Mouse (Mus musculus): ENCODE measurements around the gene Hip1. TPM values are rescaled to one million over a fixed set of nuclear protein-coding genes. Genes with fewer than 3 reads are reported as not detected.
"Not testable (repeated sequence)": the region's sequence is repeated elsewhere in the genome, so short reads cannot be mapped to it uniquely, and the experiment has no call there.

Hip1 gene
- polyA plus RNA-seq, 1 experiment: 4.1 TPM

DNA sequence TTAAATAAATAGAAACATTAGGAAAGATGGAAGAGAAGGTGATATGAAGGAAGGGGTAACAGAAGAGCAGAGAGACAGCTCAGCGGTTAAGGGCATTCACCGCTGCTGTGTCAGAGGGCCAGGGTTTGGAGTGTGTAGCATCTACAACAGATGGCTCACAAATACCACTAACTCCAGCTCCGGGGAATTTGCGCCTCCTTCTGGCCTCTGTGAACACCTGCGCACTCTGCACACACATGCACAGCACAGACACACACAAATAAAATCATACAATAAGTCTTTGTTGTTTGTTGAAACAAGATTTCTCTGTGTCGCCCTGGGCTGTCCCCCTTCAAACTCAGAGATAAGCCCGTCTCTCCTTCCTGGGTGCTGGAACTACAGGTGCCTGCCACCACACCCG is 49.4 kb downstream of the Hip1 start:
- WGBS: 75% methylated on average over 8 of the region's 8 CpGs
- no peak for DNase-seq (ENCODE audit: low read depth, low spot score)

DNA sequence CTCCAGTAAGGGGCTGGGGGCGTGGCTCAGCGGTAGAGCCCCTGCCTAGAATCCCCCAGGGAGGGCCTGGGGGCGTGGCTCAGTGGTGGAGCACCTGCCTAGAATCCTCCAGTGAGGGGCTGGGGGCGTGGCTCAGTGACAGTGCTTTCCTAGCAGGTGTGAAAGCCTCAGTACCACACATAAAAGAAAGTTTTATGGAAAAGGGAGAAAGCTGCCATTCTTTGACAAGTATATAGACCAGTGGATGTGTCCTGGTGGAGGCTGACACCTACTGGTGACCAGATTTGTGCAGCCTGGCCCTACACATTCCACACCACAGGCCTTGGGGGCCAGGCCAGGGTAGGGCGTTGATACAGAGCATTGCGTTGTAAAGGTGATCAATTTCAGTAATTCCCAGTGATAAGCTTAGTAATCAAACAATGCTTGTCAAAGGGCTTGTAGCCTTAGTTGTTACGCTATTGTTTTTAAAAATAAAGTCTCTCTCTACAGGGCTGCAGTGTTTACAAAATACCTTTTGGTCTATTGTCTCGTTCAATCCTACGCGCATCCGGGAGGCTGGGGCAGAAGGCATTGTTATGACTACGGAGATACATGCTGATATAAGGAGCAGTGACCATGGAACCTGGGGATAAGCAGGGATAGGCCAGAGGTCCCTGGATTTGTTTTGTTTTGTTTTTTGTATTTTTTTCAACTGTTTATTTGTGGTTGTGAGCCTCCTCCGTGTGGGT is 50.6 kb downstream of the Hip1 start:
- no peak for DNase-seq (ENCODE audit: low read depth, low spot score)
- WGBS: 74% methylated on average over 13 of the region's 13 CpGs

DNA sequence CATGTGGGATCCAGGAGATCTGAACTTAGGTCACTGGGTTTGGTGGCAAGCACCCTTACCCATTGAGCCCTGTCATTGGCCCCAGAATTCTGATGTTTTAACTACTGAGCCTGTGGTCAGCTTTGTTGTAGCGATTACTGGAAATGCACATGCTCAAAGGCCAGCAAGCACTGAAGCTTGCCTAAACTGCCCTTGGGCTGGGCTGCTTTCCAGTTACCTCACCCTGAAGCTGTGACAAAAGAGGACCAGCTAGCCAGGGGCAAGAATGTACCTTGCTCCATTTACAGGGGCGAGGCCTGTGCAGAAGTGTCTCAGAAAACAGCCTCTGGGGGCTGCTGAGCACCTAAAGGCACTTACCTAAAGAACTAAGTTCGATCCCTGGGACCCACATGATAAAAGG is 51.8 kb downstream of the Hip1 start:
- WGBS: 61% methylated on average over 3 of the region's 3 CpGs
- DNase-seq (ENCODE audit: low read depth, low spot score): no peak

DNA sequence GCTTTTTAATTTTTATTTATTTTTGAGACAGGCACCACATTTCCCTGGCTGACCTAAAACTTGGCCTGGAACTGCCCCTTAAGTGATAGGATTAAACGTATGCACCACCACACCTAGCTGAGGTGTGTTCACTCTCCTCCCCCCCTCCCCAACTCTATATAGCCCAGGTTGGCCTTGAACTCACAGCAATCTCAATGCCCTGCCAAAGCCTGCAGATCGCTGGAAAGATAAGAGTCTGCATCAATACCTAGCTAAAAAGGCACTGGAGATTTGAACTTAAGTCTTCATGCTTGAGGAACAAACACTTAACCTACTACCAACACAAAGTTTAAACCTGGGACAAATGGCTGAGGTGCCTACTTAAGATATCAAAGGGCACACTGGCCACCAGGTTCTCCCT is 52.8 kb downstream of the Hip1 start:
- WGBS: 32% methylated on average over 2 of the region's 2 CpGs

DNA sequence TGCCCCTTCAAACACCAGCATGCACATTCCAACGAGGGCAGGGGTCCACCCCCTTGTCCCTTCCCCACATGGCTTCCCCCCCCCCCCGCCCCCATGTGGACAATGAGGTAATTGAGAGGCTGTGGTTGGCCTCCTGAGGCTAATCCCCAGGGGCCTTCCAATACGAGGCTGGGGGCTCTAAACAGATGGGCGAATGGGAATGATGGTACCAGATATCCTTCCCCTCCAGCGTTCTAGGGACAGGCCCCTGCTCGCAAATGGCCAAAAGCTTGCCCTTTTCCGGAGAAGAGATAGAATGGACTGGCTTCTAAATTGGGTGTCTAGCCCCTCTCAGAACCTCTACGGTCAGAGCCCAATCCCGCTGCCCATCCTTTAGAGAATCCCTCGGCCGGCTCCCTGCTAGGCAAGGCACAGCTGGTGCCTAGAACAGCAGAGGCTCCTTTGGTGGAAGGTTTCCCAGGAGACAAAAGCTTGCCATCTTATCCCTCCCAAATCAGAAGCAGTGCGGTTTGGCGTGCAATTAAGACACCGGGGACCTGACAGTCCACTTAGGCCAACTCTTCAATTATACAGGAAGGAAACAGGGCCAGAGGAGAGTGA is 55.1 kb downstream of the Hip1 start:
- DNase-seq (ENCODE audit: low read depth, low spot score): no peak
- 32% methylated on average over 14 of the region's 14 CpGs for WGBS

More for the DNA sequence above, 52.8 kb downstream of the Hip1 start:
- no peak for DNase-seq (ENCODE audit: low read depth, low spot score)

DNA sequence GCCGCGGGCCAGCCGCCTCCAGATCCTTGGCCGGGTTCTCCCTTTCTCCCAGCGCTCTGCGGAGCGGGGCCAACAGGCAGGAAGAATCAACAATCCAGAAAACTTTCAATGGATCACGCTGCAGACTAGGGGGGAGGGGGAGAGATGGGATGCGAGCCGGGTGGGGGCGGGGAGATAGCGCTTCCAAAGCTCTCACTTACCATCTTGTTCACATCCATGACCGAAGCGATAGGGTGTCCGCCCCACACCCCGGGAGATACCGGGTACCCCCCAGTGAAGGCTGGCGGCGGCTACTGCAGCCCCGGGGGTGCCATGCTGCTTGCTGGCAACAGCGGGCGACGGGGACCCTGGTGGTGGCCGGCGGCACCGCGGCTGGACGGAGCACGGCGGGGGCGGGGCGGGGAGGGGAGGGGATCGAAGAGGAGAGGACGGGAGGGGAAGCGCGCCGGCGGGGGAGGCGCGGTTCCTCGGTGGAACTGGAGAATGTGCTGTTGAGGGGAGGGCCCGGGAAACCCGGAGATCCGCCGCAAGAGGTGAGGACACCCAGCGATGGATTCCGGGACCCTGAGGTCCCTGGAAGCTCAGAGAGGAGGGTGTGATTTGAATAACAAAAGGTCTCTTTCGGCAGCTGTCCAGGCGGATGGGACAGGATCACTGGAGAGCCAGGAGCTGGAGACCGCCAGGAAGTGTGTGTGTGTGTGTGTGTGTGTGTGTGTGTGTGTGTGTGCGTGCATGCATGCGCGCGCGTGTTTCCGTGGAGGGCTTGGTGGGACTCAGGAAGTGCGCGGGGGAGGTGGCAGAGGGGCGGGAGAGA is 55.8 kb downstream of the Hip1 start:
- WGBS: 2% methylated on average over 57 of the region's 59 CpGs
- no peak for DNase-seq (ENCODE audit: low read depth, low spot score)

DNA sequence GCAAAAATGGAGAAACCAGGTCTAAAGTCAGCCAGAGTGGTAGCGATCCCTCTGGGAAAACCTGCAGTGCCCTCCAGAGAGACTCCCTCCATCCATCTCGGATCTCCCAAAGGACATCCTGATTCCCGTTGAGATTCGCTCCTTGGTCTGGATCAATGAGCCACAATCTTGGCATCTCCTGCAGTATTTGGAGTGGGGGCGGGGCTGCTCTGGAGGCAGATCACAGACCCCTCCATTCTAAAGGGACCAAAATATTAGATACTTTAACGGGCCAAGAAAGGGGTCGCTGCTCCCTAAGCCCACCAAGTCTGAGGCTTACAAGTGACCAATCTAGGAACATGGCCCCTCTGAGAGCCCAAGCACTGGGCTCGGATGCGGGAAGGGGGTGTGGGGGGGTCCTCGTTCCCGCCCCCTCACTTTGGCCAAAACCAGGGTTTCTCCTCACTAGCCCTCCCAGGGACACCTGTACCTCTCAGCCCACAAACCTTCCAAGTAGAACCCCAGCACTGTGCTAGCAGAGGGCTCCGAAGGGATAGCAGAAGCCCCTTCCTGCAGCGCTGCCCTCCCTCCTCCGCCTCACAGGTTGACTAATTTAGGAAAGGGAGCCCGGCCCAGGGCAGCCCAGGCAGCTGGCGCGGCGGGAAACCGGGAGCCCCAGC is 56.6 kb downstream of the Hip1 start:
- DNase-seq (ENCODE audit: low read depth, low spot score): no peak
- WGBS: 5% methylated on average over 19 of the region's 19 CpGs

DNA sequence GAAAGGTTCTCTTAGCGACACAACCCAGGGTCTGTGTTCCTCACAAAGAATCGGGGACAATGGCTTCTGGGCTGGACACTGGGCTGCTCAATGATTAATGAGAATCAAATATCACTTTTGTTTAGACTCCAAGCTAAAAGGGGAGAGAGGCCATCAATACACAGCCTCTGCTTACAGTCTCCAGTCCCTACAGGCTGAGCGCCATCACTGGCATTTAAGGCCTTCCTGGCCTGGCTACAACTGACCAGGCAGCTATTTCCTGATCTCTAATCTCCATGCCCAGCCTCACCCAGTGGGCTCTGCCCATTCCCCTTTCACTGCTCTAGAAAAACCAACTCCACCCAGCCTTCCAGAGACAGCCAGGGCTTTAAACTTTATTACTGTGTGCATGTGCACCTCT is 59.6 kb downstream of the Hip1 start:
- WGBS: 80% methylated on average over 3 of the region's 3 CpGs
- no peak for DNase-seq (ENCODE audit: low read depth, low spot score)

DNA sequence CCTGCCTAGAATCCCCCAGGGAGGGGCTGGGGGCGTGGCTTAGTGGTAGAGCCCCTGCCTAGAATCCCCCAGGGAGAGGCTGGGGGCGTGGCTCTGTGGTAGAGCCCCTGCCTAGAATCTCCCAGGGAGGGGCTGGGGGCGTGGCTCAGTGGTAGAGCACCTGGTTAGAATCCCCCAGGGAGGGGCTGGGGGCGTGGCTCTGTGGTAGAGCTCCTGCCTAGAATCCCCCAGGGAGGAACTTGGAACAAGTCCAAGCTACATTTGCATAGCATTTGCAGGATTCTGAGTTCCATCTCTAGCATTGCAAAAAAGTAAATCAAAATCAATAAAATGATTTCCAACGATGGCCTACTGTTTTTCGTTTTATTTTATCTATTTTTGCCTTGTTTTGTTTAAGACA is 61.1 kb downstream of the Hip1 start:
- WGBS: 77% methylated on average over 6 of the region's 6 CpGs
- DNase-seq (ENCODE audit: low read depth, low spot score): not testable (repeated sequence)

DNA sequence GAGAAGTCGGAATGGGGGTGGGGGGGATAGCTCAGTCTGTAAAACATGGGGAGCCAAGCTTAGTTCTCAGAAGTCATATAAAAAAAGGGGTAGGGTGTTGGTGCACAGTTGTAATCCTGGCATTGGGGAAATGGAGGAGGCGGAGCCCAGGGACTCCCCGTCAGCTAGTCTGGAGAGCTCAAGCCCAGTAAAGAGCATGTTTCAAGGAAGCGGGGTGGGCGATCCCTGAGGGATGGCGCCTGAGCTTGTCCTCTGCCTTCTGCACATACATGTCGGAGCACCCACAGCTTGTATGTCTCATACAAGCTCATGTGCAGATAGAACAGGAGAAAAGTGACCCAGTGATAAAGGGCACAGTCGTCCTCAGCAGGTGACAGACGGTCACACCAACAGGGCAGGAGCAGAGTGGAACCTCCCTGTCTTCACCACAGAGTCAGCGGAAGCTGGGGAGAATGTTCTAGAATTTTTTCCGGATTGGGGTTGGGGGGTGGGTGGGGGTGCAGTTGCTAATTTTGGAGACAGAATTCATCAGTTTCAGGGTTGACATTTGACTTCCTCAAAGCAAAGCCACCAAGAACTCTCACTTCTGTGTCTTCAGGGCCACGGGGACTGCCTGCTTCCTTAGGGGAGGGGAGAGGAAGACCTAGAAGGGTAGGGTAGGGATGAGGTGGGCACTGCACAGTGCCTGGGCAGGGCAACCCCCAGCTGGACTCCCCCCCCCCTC is 65.9 kb downstream of the Hip1 start:
- DNase-seq (ENCODE audit: low read depth, low spot score): no peak

DNA sequence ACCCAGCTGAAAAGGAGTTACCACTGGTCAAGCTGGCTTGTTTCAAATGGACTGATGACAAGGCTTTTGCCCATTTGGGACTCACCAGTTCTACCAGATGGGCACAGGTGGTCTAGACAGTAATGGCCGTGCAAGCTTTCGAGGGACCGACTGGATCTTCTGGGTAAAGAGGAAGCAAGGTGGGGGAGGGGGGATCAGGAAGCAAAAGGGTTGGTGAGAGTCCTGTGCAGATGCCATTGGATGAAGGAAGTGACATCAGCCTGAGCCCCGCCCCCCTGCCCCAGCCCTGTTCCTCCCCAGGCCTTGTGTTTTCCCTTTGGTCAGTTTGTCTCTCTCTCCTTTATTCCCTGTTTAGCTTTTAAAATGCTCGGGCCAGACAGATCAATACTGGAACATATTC is 68.7 kb downstream of the Hip1 start:
- WGBS: 81% methylated on average over 5 of the region's 5 CpGs

More for the DNA sequence above, 65.9 kb downstream of the Hip1 start:
- 77% methylated on average over 12 of the region's 12 CpGs for WGBS

DNA sequence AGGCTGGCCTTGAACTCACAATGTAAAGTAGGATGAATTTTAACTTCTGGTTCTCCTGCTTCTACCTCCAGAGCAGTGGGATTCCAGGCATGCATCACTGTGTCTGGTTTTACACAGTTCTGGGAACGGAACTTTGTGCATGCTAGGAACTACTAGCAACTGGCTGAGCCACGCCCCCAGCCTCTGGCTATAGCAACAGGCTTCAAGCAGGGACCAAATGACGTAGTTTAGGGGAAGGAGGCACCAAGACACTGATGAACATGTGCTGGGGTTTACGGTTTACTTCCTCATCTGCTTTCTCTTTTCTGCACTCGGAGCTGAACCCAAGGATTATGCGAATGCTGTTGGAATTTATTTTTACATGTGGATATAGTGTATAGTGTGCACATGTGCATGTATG is 72.5 kb downstream of the Hip1 start:
- WGBS: 62% methylated on average over 6 of the region's 6 CpGs
- no peak for DNase-seq (ENCODE audit: low read depth, low spot score)

More for the DNA sequence above, 68.7 kb downstream of the Hip1 start:
- DNase-seq (ENCODE audit: low read depth, low spot score): no peak

DNA sequence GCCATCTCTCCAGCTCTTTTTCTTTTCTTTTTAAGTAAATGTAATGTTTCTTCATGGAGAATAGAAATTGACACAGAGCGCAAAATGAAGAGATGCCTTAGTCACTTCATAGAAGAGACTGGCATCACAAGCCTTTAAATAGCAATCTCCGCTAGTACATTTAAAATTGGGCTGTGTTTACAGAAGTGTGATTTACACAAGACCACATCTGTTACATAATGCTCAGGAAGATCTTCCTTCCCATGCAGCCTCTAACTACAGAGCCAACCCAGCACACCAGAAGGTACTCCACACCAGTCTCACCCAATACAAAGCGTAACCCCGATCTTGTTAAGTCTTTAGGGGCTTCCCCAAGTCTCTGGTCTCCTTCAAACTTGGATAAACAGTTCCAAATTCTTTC is 73.2 kb downstream of the Hip1 start:
- DNase-seq (ENCODE audit: low read depth, low spot score): no peak
- WGBS: 84% methylated on average over 4 of the region's 4 CpGs

DNA sequence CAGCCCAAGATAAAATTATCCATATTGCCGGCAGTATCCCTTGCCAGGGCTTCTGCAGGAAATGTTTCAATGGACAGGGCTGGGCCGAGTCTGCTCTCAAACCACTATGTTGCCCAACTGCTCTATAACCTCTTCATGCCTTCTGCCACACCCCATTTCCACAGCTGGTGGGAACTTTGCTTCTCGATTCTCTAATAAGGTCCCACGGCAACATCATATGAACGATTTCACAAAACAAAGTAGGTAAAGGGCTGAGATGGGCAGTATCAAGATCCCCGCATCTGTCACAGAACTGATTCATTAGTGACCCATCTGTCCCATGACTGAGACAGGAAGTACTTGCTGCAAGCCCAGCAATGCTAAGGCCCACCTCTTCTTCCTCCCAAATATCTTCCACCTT is 76.6 kb downstream of the Hip1 start:
- WGBS: 75% methylated on average over 6 of the region's 6 CpGs
- DNase-seq (ENCODE audit: low read depth, low spot score): no peak

DNA sequence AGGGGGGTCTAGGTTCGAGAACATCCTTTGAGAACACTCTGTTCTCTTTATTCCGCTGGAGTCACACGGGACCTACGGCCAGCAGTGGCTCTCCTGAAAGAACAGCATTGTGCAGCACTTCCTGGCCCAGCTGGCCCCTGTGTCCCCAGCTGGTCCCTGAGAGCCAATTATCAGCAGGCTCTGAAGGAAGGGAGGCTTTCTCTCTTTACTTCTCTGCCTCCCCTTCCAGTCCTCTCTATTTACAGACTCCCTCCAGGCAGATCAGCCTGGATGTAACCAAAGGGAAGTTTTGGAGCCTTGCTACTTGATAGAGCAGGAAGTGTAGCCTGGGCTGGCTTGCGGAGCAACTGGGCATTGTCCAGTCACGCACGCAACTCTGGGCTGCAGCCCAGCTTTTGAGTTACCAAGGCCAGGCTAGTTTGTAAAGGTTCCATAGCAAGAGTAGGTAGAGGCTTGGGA is 79.1 kb downstream of the Hip1 start:
- no peak for DNase-seq (ENCODE audit: low read depth, low spot score)
- WGBS: 69% methylated on average over 7 of the region's 7 CpGs

DNA sequence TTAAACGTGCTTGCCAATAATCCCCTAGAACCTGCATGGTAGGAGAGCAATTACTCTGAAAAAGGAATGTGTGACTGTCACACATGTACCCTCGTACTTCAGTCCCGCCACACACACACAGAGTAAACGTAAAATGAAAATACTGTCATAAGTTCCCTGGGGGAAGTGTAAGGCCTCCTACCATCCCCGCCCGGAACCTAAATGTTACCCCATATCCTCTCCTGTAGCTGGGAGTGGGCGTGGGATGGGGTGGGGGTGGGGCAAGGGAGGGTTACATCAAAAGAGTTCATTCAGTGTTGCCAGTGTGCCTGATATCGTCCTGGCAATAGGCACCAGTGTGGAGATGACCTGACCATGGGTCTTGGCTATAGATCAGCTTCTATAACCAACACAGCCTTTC is 81.5 kb downstream of the Hip1 start:
- no peak for DNase-seq (ENCODE audit: low read depth, low spot score)
- 43% methylated on average over 8 of the region's 8 CpGs for WGBS

DNA sequence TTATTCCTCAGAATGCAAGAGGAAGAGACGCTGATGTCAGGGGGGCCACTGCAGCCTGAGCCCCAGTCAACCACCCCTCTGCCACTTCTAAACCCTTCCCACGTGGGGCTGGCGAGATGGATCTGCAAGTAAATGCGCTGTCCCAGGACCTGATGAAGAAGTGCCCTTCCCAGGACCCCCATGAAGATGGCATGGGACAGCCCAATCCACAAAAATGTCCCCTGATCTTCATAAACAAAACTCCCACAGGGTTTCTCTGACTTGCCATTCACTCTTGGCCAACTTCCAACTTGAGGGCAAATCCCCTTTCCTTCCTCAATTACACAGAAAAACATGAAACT is 84.1 kb downstream of the Hip1 start:
- 66% methylated on average over 4 of the region's 4 CpGs for WGBS
- DNase-seq (ENCODE audit: low read depth, low spot score): no peak

DNA sequence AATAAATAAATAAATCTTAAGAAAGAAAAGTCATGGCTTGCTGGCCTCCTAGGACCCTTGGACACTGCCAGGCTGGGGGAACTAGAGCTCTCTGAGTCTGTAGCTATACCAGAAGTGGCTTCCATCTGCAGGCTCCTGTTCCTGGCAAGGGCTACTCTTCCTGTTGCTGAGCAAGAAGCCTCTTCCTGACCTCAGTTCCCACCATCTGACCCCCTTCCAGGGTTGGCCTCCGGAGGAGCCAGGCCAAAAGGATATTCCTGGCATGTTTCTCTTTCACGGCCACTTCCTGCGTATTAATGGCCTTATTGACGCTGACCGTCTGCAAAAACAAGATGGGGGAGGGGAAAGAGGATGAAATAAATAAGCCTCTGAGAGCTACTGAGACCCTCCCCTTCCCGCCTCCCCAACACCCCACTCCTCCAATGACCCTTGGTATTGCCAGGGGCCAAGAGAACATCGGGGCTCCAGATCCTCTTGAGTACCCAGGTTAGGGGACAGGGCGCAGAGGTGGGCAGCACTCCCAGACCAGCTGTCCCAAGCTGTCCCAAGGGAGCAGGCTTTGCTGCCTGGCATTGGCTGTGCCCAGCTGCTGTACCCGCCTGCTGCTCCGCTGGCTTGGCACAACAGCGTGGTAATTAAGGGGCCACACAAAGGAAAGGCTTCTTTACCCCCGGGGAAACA is 84.6 kb downstream of the Hip1 start:
- DNase-seq (ENCODE audit: low read depth, low spot score): no peak
- 76% methylated on average over 12 of the region's 12 CpGs for WGBS

DNA sequence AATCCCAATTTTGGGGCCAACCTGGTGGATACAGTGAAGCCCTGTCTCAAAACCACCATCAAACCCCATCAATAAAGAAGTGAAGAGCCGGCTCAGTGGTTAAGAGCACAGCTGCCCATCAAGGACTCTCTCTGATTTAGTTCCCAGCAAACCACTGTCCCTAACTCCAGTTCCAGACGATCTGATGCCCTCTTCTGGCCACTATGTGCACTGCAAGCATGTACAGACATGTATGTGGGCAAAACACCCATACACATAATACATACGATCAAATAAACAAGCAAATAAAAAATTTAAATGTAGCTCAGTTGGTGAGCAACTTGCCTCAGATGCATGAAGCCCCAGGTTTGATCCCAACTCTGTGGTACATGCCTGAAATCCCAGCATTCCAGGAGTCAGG is 85.4 kb downstream of the Hip1 start:
- 65% methylated on average over 3 of the region's 3 CpGs for WGBS
- DNase-seq (ENCODE audit: low read depth, low spot score): no peak

All from large intestine, adult 2 months (tissue).